Mouse (Mus musculus) testis, adult 2 months (tissue): Measurements from ENCODE around the gene BC051665.

Experiments used
- CTCF ChIP-seq: fragments of 200-500 bp; IDR thresholded peaks from 2 replicates; pipeline ENCODE4 v1.5.1; 2012; ENCODE audit warnings: low read depth, mild to moderate bottlenecking, inconsistent platforms, low read length, moderate library complexity; ENCODE audit not compliant: control insufficient read depth, insufficient read depth, insufficient replicate concordance
- POLR2A ChIP-seq: fragments of 200-500 bp; IDR thresholded peaks from 2 replicates; pipeline ENCODE4 v1.6.1; 2012; ENCODE audit warnings: low read depth, mild to moderate bottlenecking, inconsistent platforms, low read length, moderate library complexity; ENCODE audit not compliant: control insufficient read depth

- no peak for TF ChIP-seq POLR2A
- TF ChIP-seq CTCF, result no peak
Measured at GRCm38 (mm10) chr13:60760392-60760791, 25.8 kb downstream of the BC051665 start.
